Mouse (Mus musculus) limb, embryonic 12.5 days (tissue): Measurements from ENCODE around the gene Celsr2. TPM values are rescaled to one million over a fixed set of nuclear protein-coding genes. Genes with fewer than 3 reads are reported as not detected.

Experiments
- ATAC-seq: fragments of 200-750 bp; cut with Nextera tagmentation; 2 replicates; pipeline ENCODE4 v1.8.0; 2017; ENCODE audit warnings: low read depth, moderate TSS enrichment; ENCODE audit not compliant: insufficient number of reproducible peaks, insufficient read depth, low FRiP score, low TSS enrichment
- H3K27ac ChIP-seq: fragments of 300-500 bp; sonication (generic); 2 replicates; pipeline ENCODE4 v1.5.1; 2016; ENCODE audit warnings: mild to moderate bottlenecking, moderate library complexity
- H3K27me3 ChIP-seq: fragments of 300-500 bp; sonication (generic); 2 replicates; pipeline ENCODE4 v1.6.1; 2016; ENCODE audit warnings: mild to moderate bottlenecking, moderate library complexity
- H3K36me3 ChIP-seq: fragments of 300-500 bp; sonication (generic); 2 replicates; pipeline ENCODE4 v1.6.1; 2016; ENCODE audit warnings: mild to moderate bottlenecking, moderate library complexity
- H3K4me1 ChIP-seq: fragments of 300-500 bp; sonication (generic); replicated peaks from 2 replicates; pipeline ENCODE4 v1.6.1; 2016
- H3K4me2 ChIP-seq: fragments of 300-500 bp; sonication (generic); 2 replicates; pipeline ENCODE4 v1.6.1; 2016; ENCODE audit warnings: mild to moderate bottlenecking, moderate library complexity
- H3K4me3 ChIP-seq: fragments of 300-500 bp; sonication (generic); replicated peaks from 2 replicates; pipeline ENCODE4 v1.5.1; 2016; ENCODE audit warnings: mild to moderate bottlenecking
- H3K9ac ChIP-seq: fragments of 300-500 bp; sonication (generic); replicated peaks from 2 replicates; pipeline ENCODE4 v1.6.1; 2016; ENCODE audit warnings: mild to moderate bottlenecking, moderate library complexity
- H3K9me3 ChIP-seq: fragments of 300-500 bp; sonication (generic); 2 replicates; pipeline ENCODE4 v1.6.1; 2016; ENCODE audit warnings: mild to moderate bottlenecking, moderate library complexity
- WGBS: fragments of 180-500 bp; shearing (Covaris S2); methylation state at CpG from one replicate; pipeline ENCODE4 v1.1.7; 2016; 5-methylcytosine and 5-hydroxymethylcytosine counted together
- polyA plus RNA-seq: library from polyadenylated mRNA; unstranded; fragments of >200 nt; fragmentation: Nextera tagmentation; extraction: Ambion mirVana; gene quantifications from 2 replicates; pipeline ENCODE4 v1.2.1, GENCODE M21; 2016

Gene Celsr2
- polyA plus RNA-seq, 1 experiment from 2014 or later = 6.3 TPM

- Histone ChIP-seq H3K9ac (peak overlapping the region; percentile 35; the same call in 1 of the 2 replicates), H3K4me3 (no peak overlapping the region)
These were observed 4.2 kb downstream of the Celsr2 start for GRCm38 (mm10) chr3:108411026-108411753.

DNA sequence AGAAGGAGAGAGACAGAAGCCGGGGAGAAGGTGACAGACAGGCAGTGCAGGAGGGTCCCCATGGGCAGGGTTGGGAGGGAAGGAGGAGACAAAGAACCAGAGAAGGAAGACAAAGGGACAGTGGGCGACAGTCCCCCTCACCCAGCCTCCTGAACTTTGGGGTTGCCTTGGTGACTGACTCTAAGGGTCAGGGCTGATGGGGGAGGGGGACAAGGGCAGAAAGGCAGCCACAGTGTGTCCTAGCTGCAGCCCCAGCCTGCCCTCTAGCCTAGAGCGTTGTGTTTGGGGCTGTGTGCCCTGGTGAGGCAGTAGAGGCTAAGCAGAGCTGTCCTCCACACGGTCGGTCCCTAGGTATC lies 5.0 kb downstream of the Celsr2 start:
- Histone ChIP-seq H3K27me3 (peaks cover 13% of the 10 kb centered on the region), H3K36me3 (peaks cover 37% of the 10 kb centered on the region), H3K4me1 (peaks cover 6% of the 10 kb centered on the region), H3K4me2 (0 out of 2 replicates have a peak overlapping the region, but pooled peaks have one; percentile 3), H3K9me3 (peaks cover 14% of the 10 kb centered on the region), H3K27ac (no peak overlapping the region), H3K4me3 (no peak overlapping the region), H3K9ac (peak overlapping the region; percentile 18; the same call in 1 of the 2 replicates)
- no peak for ATAC-seq
- 48% methylated on average over 5 of the region's 5 CpGs for WGBS

More at GRCm38 (mm10) chr3:108411026-108411753, 4.2 kb downstream of the Celsr2 start:
- Histone ChIP-seq H3K4me2 (no peak overlapping the region), H3K27ac (no peak overlapping the region), H3K9me3 (peaks cover 14% of the 10 kb centered on the region), H3K4me1 (no peaks in the 10 kb centered on the region; the same call in 1 of the 2 replicates), H3K27me3 (peaks cover 18% of the 10 kb centered on the region), H3K36me3 (peaks cover 37% of the 10 kb centered on the region)
- ATAC-seq = no peak
- 64% methylated on average over 5 of the region's 5 CpGs for WGBS

DNA sequence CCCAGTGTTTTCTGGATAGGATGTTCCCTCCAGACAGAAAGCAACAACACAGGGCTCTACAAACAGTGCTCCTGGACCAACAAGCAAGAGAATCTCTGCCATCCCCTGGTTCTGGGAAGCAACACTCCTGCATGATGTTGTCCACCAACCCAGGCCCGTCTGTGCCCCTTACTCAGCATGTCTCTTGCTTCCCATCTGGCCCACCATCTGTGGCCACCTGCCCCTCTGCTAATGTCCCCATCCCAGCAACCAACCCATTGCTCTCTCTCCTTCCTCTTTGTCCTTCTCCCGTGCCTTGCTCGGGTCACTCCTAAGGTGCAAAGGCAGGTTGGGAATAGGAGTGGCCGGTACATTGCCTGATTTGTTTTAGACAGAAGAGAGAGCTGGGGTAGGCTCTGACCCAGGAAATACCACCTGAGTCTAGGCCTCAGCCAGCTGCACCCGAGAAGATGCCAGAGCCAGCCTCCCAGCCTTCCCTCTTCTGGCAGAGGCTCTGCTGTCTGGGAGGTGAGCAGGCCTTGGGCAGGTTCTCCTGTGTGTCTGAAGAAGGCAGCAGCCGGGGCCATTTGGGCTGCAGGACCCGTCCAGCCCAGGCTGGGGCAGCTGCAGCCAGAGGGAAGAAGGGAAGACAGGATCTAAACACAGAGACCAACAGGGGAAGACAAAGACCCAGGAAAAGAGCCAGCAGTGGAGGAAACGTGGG lies 5.5 kb downstream of the Celsr2 start:
- 64% methylated on average over 8 of the region's 8 CpGs for WGBS

GRCm38 (mm10) chr3:108408517-108409008 lies 6.8 kb downstream of the Celsr2 start:
- peaks cover 37% of the 10 kb centered on the region for H3K36me3 ChIP-seq
- H3K4me2 ChIP-seq = no peak overlapping the region
- no peak overlapping the region for H3K9ac ChIP-seq
- H3K27ac ChIP-seq = no peak overlapping the region
- H3K4me3 ChIP-seq = no peak overlapping the region
- 86% methylated on average over 8 of the region's 8 CpGs for WGBS
- no peak for ATAC-seq
- peaks cover 8% of the 10 kb centered on the region for H3K4me1 ChIP-seq
- H3K9me3 ChIP-seq = peaks cover 5% of the 10 kb centered on the region
- no peaks in the 10 kb centered on the region for H3K27me3 ChIP-seq

More for the DNA sequence above, 5.5 kb downstream of the Celsr2 start:
- peaks cover 37% of the 10 kb centered on the region for H3K36me3 ChIP-seq
- H3K27me3 ChIP-seq = peaks cover 8% of the 10 kb centered on the region
- 0 out of 2 replicates have a peak overlapping the region, but pooled peaks have one; percentile 3 for H3K4me2 ChIP-seq
- H3K4me1 ChIP-seq = peaks cover 8% of the 10 kb centered on the region
- H3K9me3 ChIP-seq = peaks cover 14% of the 10 kb centered on the region
- no peak overlapping the region for H3K4me3 ChIP-seq
- H3K27ac ChIP-seq = no peak overlapping the region
- no peak for ATAC-seq
- peak overlapping the region; percentile 18; the same call in 1 of the 2 replicates for H3K9ac ChIP-seq

GRCm38 (mm10) chr3:108406306-108406885 lies 9.0 kb downstream of the Celsr2 start:
- no peak overlapping the region for H3K4me2 ChIP-seq
- ATAC-seq = no peak
- H3K27ac ChIP-seq = no peak overlapping the region
- no peak overlapping the region for H3K4me3 ChIP-seq
- no peak overlapping the region for H3K9ac ChIP-seq
- peaks cover 19% of the 10 kb centered on the region for H3K36me3 ChIP-seq
- H3K4me1 ChIP-seq = peaks cover 15% of the 10 kb centered on the region
- no peaks in the 10 kb centered on the region for H3K27me3 ChIP-seq
- H3K9me3 ChIP-seq = no peaks in the 10 kb centered on the region
- 92% methylated on average over 24 of the region's 24 CpGs for WGBS

DNA sequence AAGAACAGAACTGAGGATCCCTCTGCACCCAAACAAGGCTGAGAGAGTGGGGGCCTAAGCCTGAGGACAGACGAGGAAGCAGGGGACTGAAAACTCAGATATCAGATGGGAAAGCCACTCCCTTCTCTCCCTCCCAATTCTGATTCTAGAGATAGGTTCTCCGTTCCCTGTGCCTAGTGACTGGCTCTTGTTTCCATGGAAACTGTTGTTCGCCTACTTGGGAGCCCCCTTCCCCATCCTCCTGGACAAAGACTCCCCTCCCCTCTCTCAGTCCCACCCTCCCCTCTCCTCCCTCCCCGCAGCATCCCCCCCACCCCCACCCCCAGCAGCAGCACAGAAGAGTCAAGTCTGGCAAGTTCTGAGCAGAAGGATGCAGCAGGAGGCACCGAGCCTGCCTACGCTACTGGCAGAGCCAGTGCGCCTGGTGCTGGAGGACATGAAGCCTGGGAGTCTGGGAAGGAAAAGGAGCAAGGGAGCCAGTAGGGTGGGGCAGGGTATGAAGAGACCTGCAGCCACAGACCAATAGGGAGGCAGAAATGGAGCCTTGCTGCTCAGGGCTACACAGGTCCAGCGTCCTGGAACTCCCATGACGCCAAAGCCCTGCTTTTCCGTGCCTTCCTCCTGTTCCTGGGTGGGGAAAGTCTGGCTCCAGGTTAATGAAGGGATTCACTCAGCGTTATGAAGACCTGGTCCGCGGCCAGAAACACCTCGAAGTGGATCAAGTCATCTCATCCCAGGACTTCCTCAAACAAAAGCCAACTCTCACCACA lies 9.6 kb downstream of the Celsr2 start:
- ATAC-seq = no peak
- WGBS = 60% methylated on average over 14 of the region's 14 CpGs
- Histone ChIP-seq H3K27me3 (no peaks in the 10 kb centered on the region), H3K36me3 (peaks cover 19% of the 10 kb centered on the region), H3K27ac (no peak overlapping the region), H3K4me3 (no peak overlapping the region), H3K4me1 (peaks cover 15% of the 10 kb centered on the region), H3K9ac (no peak overlapping the region), H3K4me2 (no peak overlapping the region), H3K9me3 (no peaks in the 10 kb centered on the region)

DNA sequence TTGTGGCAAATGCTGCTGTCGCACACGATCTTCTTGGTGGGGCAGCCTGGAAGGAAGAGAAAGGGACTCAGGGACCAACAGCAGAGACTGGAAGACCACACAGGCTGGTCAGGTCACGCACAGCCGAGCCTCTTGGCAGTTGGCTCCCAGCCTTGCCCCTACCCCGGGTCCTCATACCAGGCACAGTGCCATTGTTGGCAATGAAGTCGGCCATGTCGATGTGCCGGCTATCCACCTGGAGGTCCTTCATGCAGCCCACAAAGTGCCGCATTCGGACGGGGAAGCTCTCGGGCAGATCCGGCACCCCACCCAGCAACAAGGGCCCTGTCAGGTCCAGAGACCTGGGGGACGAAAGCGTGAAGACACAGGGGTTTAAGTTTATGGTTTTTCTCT lies 12.8 kb downstream of the Celsr2 start:
- H3K4me1 ChIP-seq = peaks cover 15% of the 10 kb centered on the region
- H3K9ac ChIP-seq = no peak overlapping the region
- H3K4me2 ChIP-seq = no peak overlapping the region
- WGBS = 93% methylated on average over 15 of the region's 15 CpGs
- no peak overlapping the region for H3K4me3 ChIP-seq
- no peaks in the 10 kb centered on the region for H3K27me3 ChIP-seq
- no peak for ATAC-seq
- H3K36me3 ChIP-seq = peaks cover 31% of the 10 kb centered on the region
- H3K9me3 ChIP-seq = no peaks in the 10 kb centered on the region
- no peak overlapping the region for H3K27ac ChIP-seq

DNA sequence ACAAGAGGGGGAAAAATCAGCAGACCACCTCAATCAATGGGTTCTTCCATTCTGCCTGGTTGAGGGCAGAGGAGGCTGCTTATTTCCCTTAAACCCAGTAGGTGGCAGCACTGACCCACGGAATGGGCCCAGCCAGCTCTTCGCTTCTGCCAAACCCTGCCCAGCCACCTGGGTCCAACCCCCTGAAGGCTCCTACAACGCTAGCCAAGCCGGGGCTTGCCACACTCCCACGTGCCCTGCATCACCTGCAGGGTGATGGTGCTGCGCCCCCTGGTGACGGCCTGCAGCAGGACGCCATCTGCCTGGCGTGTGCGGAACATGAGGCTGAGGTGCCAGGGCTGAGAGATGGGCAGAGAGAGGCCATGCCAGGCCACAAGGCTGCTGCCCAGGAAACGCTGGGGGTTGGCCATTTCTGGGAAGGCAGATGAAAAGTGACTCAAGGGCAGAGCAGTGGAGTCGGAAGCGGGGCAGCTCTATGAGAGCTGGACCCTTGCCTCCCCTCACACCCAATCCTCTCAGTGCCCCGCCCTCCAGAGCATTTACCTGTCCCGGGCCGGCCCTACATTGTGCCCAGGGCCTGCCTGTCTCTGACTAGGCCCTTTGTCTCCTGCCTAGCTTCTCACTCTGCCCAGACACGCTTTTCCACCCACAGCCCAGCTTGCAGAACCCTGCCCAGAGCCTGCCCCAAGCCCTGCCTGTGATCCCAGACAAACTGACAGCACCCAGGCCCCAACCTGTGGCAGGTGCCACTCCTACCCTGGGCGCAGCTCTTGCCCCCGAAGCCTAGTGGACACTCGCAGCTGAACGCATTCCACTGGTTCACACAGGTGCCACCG lies 13.4 kb downstream of the Celsr2 start:
- H3K27me3 ChIP-seq = no peaks in the 10 kb centered on the region
- no peaks in the 10 kb centered on the region for H3K9me3 ChIP-seq
- peak; percentile 90 for ATAC-seq
- 34% methylated on average over 22 of the region's 22 CpGs for WGBS
- H3K4me2 ChIP-seq = peak overlapping the region; percentile 44
- H3K4me3 ChIP-seq = no peak overlapping the region; the same call in 1 of the 2 replicates
- peaks cover 29% of the 10 kb centered on the region for H3K36me3 ChIP-seq
- H3K27ac ChIP-seq = 0 out of 2 replicates have a peak overlapping the region, but pooled peaks have one; percentile 3
- peaks cover 15% of the 10 kb centered on the region for H3K4me1 ChIP-seq
- peak overlapping the region; percentile 18; the same call in 1 of the 2 replicates for H3K9ac ChIP-seq

GRCm38 (mm10) chr3:108400442-108400841 lies 14.9 kb downstream of the Celsr2 start:
- no peaks in the 10 kb centered on the region for H3K9me3 ChIP-seq
- no peak for ATAC-seq
- 83% methylated on average over 5 of the region's 5 CpGs for WGBS
- no peak overlapping the region for H3K4me3 ChIP-seq
- H3K27ac ChIP-seq = no peak overlapping the region
- peaks cover 11% of the 10 kb centered on the region; the same call in 1 of the 2 replicates for H3K4me1 ChIP-seq
- peaks cover 22% of the 10 kb centered on the region for H3K36me3 ChIP-seq
- no peak overlapping the region for H3K9ac ChIP-seq
- H3K4me2 ChIP-seq = no peak overlapping the region
- H3K27me3 ChIP-seq = no peaks in the 10 kb centered on the region

GRCm38 (mm10) chr3:108398281-108398680 lies 17.1 kb downstream of the Celsr2 start:
- no peak overlapping the region for H3K9ac ChIP-seq
- ATAC-seq = no peak
- no peak overlapping the region for H3K4me2 ChIP-seq
- no peak overlapping the region for H3K4me3 ChIP-seq
- 0 out of 2 replicates have a peak, but pooled peaks cover 8% of the 10 kb centered on the region for H3K4me1 ChIP-seq
- no peaks in the 10 kb centered on the region for H3K27me3 ChIP-seq
- H3K36me3 ChIP-seq = peaks cover 19% of the 10 kb centered on the region
- no peak overlapping the region for H3K27ac ChIP-seq
- 88% methylated on average over 9 of the region's 9 CpGs for WGBS
- H3K9me3 ChIP-seq = no peaks in the 10 kb centered on the region
